In the genomic region with DNA sequence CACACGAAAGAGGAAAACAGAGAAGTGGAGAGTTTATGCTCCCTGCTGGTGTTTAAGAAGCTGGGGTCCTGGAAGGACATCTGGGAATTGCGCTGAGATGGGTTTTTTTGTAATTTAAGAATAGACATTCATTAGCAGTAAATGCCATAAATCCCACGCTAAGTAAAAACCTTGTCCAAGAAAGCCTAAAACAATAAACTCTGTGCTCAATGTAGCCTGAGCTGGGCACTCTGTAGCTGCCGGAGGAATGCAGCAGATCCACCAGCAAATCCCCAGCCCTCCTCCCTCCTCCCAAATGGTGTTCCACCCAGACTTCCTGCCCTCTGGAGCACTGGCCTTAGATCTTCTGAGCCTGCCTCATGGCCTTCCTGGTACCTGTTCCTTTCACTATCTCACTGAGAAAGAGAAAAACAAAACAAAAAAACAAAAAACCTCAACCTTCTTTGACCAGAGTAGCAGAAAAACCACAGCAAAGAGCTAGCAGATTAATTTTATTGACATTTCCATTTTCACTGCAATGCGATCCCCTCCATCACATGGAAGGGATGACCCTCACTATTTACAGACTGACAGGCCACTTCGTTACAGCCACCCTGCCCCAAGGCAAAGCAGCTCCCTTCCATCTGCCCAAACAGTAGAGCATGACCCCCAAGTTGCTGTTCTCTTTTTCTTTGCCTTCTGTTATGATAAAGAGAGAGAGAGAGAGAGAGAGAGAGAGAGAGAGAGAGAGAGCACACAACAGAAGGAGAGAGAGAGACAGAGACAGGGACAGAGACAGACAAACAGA, we compare ENCODE assay signal across 14 mouse cellular contexts.
DNase-seq lines count a peak whose midpoint lies in the region; ATAC-seq lines count a peak whose summit lies in the region.
"Had no signal": no experiment of that assay in that cellular context is flagged by ENCODE, and none has a peak within 500 bp of the region (broad histone marks: within the 10 kb centered on the region; RNA-seq: fewer than 3 reads in every experiment).

No protein-coding gene starts in this region.

- peaks cover 79% of the 10 kb centered on the region for H3K4me1 ChIP-seq in forebrain, embryonic 13.5 days
- peaks cover 22% of the 10 kb centered on the region for H3K4me1 ChIP-seq in forebrain, embryonic 11.5 days (replicated peaks; ENCODE audit: control insufficient read depth, insufficient read depth, low read length)
- peaks cover 30% of the 10 kb centered on the region for H3K4me1 ChIP-seq in hindbrain, embryonic 14.5 days (replicated peaks; ENCODE audit: control insufficient read depth, insufficient read depth, low read length)
- peaks cover 15% of the 10 kb centered on the region for H3K4me1 ChIP-seq in midbrain, embryonic 15.5 days
- H3K4me1 ChIP-seq in intestine, embryonic 16.5 days (ENCODE audit: control insufficient read depth, insufficient read depth, low read length) = peaks cover 8% of the 10 kb centered on the region; the same call in 1 of the 2 replicates

- peak overlapping the region; percentile 20 for H3K27ac ChIP-seq in forebrain, embryonic 13.5 days
- H3K27ac ChIP-seq in forebrain, embryonic 11.5 days (ENCODE audit: low read depth, low read length) = no peak overlapping the region
- peak overlapping the region; percentile 54; the same call in 1 of the 2 replicates for H3K27ac ChIP-seq in hindbrain, embryonic 14.5 days
- H3K27ac ChIP-seq in midbrain, embryonic 15.5 days = peak overlapping the region; percentile 60
- no peak overlapping the region for H3K27ac ChIP-seq in intestine, embryonic 16.5 days (ENCODE audit: low read length)
- H3K27ac ChIP-seq: layer of hippocampus, adult 2 months had no signal

- peak overlapping the region; percentile 32 for H3K4me2 ChIP-seq in forebrain, embryonic 13.5 days
- no peak overlapping the region for H3K4me2 ChIP-seq in forebrain, embryonic 11.5 days (ENCODE audit: low read depth, low read length, severe bottlenecking)
- no peak overlapping the region for H3K4me2 ChIP-seq in hindbrain, embryonic 14.5 days (replicated peaks)
- H3K4me2 ChIP-seq in midbrain, embryonic 15.5 days = 0 out of 2 replicates have a peak overlapping the region, but pooled peaks have one; percentile 3
- H3K4me2 ChIP-seq in intestine, embryonic 16.5 days (ENCODE audit: low read depth, low read length) = no peak overlapping the region

- peaks cover 31% of the 10 kb centered on the region for H3K36me3 ChIP-seq in forebrain, embryonic 13.5 days (ENCODE audit: poor library complexity, severe bottlenecking)
- H3K36me3 ChIP-seq in forebrain, embryonic 11.5 days (ENCODE audit: control insufficient read depth, insufficient read depth, low read length) = no peaks in the 10 kb centered on the region
- H3K36me3 ChIP-seq in hindbrain, embryonic 14.5 days (replicated peaks; ENCODE audit: control insufficient read depth, insufficient read depth) = peaks cover 23% of the 10 kb centered on the region
- no peaks in the 10 kb centered on the region for H3K36me3 ChIP-seq in midbrain, embryonic 15.5 days (replicated peaks)
- H3K36me3 ChIP-seq in intestine, embryonic 16.5 days (ENCODE audit: control insufficient read depth, insufficient read depth, low read length) = no peaks in the 10 kb centered on the region

- no peaks in the 10 kb centered on the region for H3K9me3 ChIP-seq in forebrain, embryonic 13.5 days (replicated peaks)
- no peaks in the 10 kb centered on the region for H3K9me3 ChIP-seq in forebrain, embryonic 11.5 days (ENCODE audit: control insufficient read depth, low read length)
- H3K9me3 ChIP-seq in hindbrain, embryonic 14.5 days (ENCODE audit: control insufficient read depth, low read length) = no peaks in the 10 kb centered on the region
- no peaks in the 10 kb centered on the region for H3K9me3 ChIP-seq in midbrain, embryonic 15.5 days
- H3K9me3 ChIP-seq in intestine, embryonic 16.5 days (ENCODE audit: control insufficient read depth, low read length) = no peaks in the 10 kb centered on the region

- no peak overlapping the region for H3K4me3 ChIP-seq in forebrain, embryonic 13.5 days
- no peak overlapping the region for H3K4me3 ChIP-seq in forebrain, embryonic 11.5 days (ENCODE audit: low read depth, low read length)
- no peak overlapping the region for H3K4me3 ChIP-seq in hindbrain, embryonic 14.5 days (replicated peaks; ENCODE audit: low read length)
- H3K4me3 ChIP-seq in midbrain, embryonic 15.5 days = no peak overlapping the region
- H3K4me3 ChIP-seq in intestine, embryonic 16.5 days (ENCODE audit: low read length) = no peak overlapping the region
- H3K4me3 ChIP-seq: layer of hippocampus, adult 2 months had no signal

- WGBS in forebrain, embryonic 13.5 days = 17% methylated on average over 6 of the region's 6 CpGs
- WGBS in forebrain, embryonic 11.5 days = 21% methylated on average over 6 of the region's 6 CpGs
- 29% methylated on average over 6 of the region's 6 CpGs for WGBS in hindbrain, embryonic 14.5 days
- WGBS in midbrain, embryonic 15.5 days = 25% methylated on average over 6 of the region's 6 CpGs
- WGBS in intestine, embryonic 16.5 days = 34% methylated on average over 6 of the region's 6 CpGs

- H3K9ac ChIP-seq in forebrain, embryonic 13.5 days = no peak overlapping the region
- H3K9ac ChIP-seq in forebrain, embryonic 11.5 days (ENCODE audit: low read length) = no peak overlapping the region
- no peak overlapping the region for H3K9ac ChIP-seq in hindbrain, embryonic 14.5 days
- H3K9ac ChIP-seq in midbrain, embryonic 15.5 days = no peak overlapping the region
- no peak overlapping the region for H3K9ac ChIP-seq in intestine, embryonic 16.5 days (ENCODE audit: low read depth, low read length)

- no peak for ATAC-seq in forebrain, embryonic 13.5 days
- no peak for ATAC-seq in forebrain, embryonic 11.5 days (replicated peaks; ENCODE audit: low FRiP score)
- no peak for ATAC-seq in hindbrain, embryonic 14.5 days (ENCODE audit: low FRiP score)
- 0 out of 2 replicates have a peak, but pooled peaks have one; percentile 31 for ATAC-seq in midbrain, embryonic 15.5 days (replicated peaks)
- no peak for ATAC-seq in intestine, embryonic 16.5 days
- ATAC-seq: lung, postnatal 0 days had no signal

- no peak for DNase-seq in forebrain, embryonic 11.5 days (ENCODE audit: low spot score)
- peak; percentile 38 for DNase-seq in embryo, embryonic 11 days
- DNase-seq in hindbrain, embryonic 14.5 days (ENCODE audit: low spot score) = no peak
- DNase-seq in spleen, adult 18-20 months = no peak
- no peak for DNase-seq in adrenal gland, adult 18-20 months (ENCODE audit: low spot score in 2 of 2)
- DNase-seq: adrenal gland, postnatal 14 days; cerebellum, adult 11 months; gastrocnemius, postnatal 36 days; heart, postnatal 10 days had no signal

- 0 out of 2 replicates have a peak, but pooled peaks cover 2% of the 10 kb centered on the region for H3K27me3 ChIP-seq in forebrain, embryonic 13.5 days
- H3K27me3 ChIP-seq in forebrain, embryonic 11.5 days (ENCODE audit: control insufficient read depth, insufficient read depth, low read length) = no peaks in the 10 kb centered on the region
- no peaks in the 10 kb centered on the region for H3K27me3 ChIP-seq in hindbrain, embryonic 14.5 days (ENCODE audit: control insufficient read depth, insufficient read depth, low read length)
- peaks cover 7% of the 10 kb centered on the region; the same call in 1 of the 2 replicates for H3K27me3 ChIP-seq in midbrain, embryonic 15.5 days (replicated peaks)
- H3K27me3 ChIP-seq in intestine, embryonic 16.5 days (replicated peaks; ENCODE audit: control insufficient read depth, insufficient read depth, low read length) = no peaks in the 10 kb centered on the region

Comparison
In these comparisons a context has a peak if more than half of its experiments do, and no peak if none do; other contexts are left out.
1. H3K27ac ChIP-seq: peak in forebrain, embryonic 13.5 days (single experiment), hindbrain, embryonic 14.5 days (single experiment) and midbrain, embryonic 15.5 days (single experiment); none in forebrain, embryonic 11.5 days (single experiment) and intestine, embryonic 16.5 days (single experiment).
2. H3K4me2 ChIP-seq: peak in forebrain, embryonic 13.5 days (single experiment) and midbrain, embryonic 15.5 days (single experiment); none in forebrain, embryonic 11.5 days (single experiment), hindbrain, embryonic 14.5 days (single experiment) and intestine, embryonic 16.5 days (single experiment).